Mouse (Mus musculus): Measurements from ENCODE around the gene Stom. TPM values are rescaled to one million over a fixed set of nuclear protein-coding genes. Genes with fewer than 3 reads are reported as not detected.

The Stom gene
- polyA plus RNA-seq, 1 experiment from 2014 or later = 17.6 TPM

DNA sequence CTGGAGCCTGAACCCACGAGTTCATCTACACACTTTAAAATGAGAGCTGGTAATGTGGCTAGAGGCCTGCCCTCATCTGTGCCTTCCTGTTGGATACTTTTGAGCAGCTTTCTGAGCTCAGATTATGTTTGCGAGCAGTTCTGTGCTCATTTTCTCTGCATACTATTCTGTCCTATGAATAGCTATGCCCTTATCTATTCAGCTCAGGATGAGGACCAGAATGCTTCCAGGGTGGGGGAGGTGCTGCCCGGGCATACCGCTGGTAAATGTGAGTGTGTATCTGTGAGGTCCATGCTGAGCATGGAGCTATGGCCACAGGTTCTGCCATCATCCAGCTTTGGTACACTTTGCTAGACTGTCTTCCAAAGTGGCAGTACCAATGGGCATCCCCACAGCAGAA, 19.2 kb downstream of the Stom start:
- Histone ChIP-seq H3K9ac (replicated peaks) (no peak overlapping the region), H3K4me1 (peaks cover 8% of the 10 kb centered on the region; the same call in 1 of the 2 replicates), H3K4me3 (replicated peaks) (no peak overlapping the region), H3K4me2 (no peak overlapping the region), H3K9me3 (replicated peaks) (no peaks in the 10 kb centered on the region), H3K27ac (replicated peaks) (no peak overlapping the region), H3K36me3 (no peaks in the 10 kb centered on the region), H3K27me3 (replicated peaks) (no peaks in the 10 kb centered on the region)
- no peak for ATAC-seq (ENCODE audit: low FRiP score)
- 88% methylated on average over 4 of the region's 4 CpGs for WGBS

DNA sequence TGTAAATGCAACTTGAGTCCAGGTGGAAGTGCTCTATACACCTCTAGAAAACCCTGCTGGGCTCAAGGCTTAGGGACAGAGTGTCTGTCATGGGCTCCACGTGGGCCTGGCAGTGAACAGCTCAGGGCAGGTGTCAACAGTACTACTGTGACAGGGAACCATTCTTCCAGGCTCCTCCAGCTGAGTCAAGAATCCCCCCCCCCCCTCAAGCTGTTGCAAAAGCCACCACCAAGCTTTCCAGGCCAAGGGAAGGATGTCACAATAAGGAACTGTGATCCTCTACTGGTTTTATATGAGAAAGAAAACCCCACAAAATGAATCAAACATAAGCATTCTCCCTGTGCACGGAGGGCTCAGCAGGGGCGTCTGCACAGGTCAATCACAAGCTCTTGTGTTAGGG, 22.5 kb downstream of the Stom start:
- Histone ChIP-seq H3K27me3 (replicated peaks) (no peaks in the 10 kb centered on the region), H3K27ac (replicated peaks) (no peak overlapping the region), H3K36me3 (no peaks in the 10 kb centered on the region), H3K4me1 (no peaks in the 10 kb centered on the region), H3K4me2 (no peak overlapping the region), H3K9ac (replicated peaks) (no peak overlapping the region), H3K9me3 (replicated peaks) (no peaks in the 10 kb centered on the region), H3K4me3 (replicated peaks) (no peak overlapping the region)
- WGBS = 46% methylated on average over 3 of the region's 3 CpGs
- no peak for ATAC-seq (ENCODE audit: low FRiP score)

DNA sequence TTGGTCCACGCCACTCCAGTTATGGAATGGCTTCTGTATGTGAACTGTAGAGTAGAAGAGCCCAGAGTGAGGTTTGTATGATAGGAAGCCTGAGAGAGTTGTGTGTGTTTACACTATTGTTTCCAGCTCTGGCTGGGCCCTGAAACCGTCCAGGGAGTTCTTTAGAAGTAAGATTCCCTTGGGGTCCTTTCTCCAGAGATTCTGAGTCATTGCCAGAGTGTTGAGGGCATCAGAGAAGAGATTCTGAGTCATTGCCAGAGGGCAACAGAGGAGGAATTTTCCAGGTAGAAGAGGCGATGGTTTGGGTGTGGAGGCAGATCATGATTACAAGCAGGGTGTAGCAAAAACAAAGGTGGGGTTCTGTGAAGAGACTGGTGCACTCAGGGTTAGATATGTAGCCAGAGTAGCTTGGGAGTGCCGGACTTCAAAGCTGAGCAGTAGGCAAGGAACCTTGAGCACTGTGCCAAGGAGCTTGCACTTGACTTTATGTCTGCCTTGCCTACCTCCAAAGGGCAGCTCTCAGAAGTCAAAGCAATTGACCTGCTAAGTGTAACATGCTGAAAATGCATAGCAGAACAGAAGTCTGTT, 26.8 kb downstream of the Stom start:
- H3K4me3 ChIP-seq (replicated peaks) = no peak overlapping the region
- H3K9ac ChIP-seq (replicated peaks) = no peak overlapping the region
- no peaks in the 10 kb centered on the region for H3K36me3 ChIP-seq
- no peak overlapping the region for H3K27ac ChIP-seq (replicated peaks)
- ATAC-seq (ENCODE audit: low FRiP score) = no peak
- no peaks in the 10 kb centered on the region for H3K9me3 ChIP-seq (replicated peaks)
- H3K27me3 ChIP-seq (replicated peaks) = no peaks in the 10 kb centered on the region
- no peak overlapping the region for H3K4me2 ChIP-seq
- WGBS = 96% methylated on average over 4 of the region's 4 CpGs
- H3K4me1 ChIP-seq = no peaks in the 10 kb centered on the region

- Histone ChIP-seq H3K9me3 (replicated peaks) (no peaks in the 10 kb centered on the region), H3K4me1 (no peaks in the 10 kb centered on the region), H3K4me2 (no peak overlapping the region), H3K27me3 (replicated peaks) (no peaks in the 10 kb centered on the region), H3K4me3 (replicated peaks) (no peak overlapping the region), H3K27ac (replicated peaks) (no peak overlapping the region), H3K9ac (replicated peaks) (no peak overlapping the region), H3K36me3 (no peaks in the 10 kb centered on the region)
- WGBS = 85% methylated on average over 1 of the region's 1 CpGs
- ATAC-seq (ENCODE audit: low FRiP score) = no peak
These were observed 28.6 kb downstream of the Stom start for GRCm38 (mm10) chr2:35308166-35308565.

GRCm38 (mm10) chr2:35302049-35302885, 34.5 kb downstream of the Stom start:
- Histone ChIP-seq H3K9me3 (replicated peaks) (no peaks in the 10 kb centered on the region), H3K27ac (replicated peaks) (no peak overlapping the region), H3K9ac (replicated peaks) (no peak overlapping the region), H3K4me3 (replicated peaks) (no peak overlapping the region), H3K4me2 (no peak overlapping the region), H3K4me1 (peaks cover 3% of the 10 kb centered on the region; the same call in 1 of the 2 replicates), H3K27me3 (replicated peaks) (no peaks in the 10 kb centered on the region), H3K36me3 (no peaks in the 10 kb centered on the region)
- 83% methylated on average over 13 of the region's 13 CpGs for WGBS
- ATAC-seq (ENCODE audit: low FRiP score) = no peak

GRCm38 (mm10) chr2:35299437-35299836, 37.3 kb downstream of the Stom start:
- Histone ChIP-seq H3K27ac (replicated peaks) (no peak overlapping the region), H3K9me3 (replicated peaks) (no peaks in the 10 kb centered on the region), H3K4me2 (no peak overlapping the region), H3K27me3 (replicated peaks) (no peaks in the 10 kb centered on the region), H3K4me3 (replicated peaks) (no peak overlapping the region), H3K9ac (replicated peaks) (no peak overlapping the region), H3K36me3 (no peaks in the 10 kb centered on the region), H3K4me1 (peaks cover 3% of the 10 kb centered on the region; the same call in 1 of the 2 replicates)
- ATAC-seq (ENCODE audit: low FRiP score) = no peak
- WGBS = 94% methylated on average over 2 of the region's 2 CpGs

DNA sequence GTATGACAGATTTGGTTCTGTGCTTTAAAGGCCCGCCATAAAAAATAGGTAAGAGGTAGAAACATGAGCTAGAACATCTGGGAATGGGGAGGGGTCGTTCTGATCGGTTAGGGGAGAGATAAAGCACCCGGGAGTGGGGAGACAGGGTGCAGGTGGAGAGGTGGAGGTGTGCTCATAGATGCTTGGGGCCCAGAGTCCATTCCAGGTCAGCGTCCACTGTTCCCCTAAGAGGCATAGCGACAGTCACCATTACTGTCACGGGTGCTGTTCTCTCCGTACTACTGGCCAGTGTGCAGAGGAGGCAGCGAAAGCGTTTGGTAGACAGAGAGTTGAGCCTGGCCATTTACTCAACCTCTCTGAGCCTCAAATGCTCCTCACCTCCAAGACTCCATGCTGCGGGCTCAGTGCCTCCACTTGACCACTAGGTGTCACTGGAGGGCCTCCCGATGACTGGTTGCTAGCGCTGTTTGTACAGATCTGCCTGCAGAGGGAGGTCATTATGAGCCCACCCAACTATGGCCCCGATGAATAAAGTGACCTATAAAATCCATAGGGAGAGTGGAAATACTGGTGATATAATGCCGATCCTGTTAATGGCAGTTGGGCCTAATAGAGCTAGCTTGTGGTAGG, 39.0 kb downstream of the Stom start:
- H3K9me3 ChIP-seq (replicated peaks) = no peaks in the 10 kb centered on the region
- peaks cover 3% of the 10 kb centered on the region; the same call in 1 of the 2 replicates for H3K4me1 ChIP-seq
- H3K9ac ChIP-seq (replicated peaks) = no peak overlapping the region
- H3K36me3 ChIP-seq = no peaks in the 10 kb centered on the region
- H3K4me2 ChIP-seq = no peak overlapping the region
- WGBS = 28% methylated on average over 15 of the region's 15 CpGs
- no peak overlapping the region for H3K27ac ChIP-seq (replicated peaks)
- no peak overlapping the region for H3K4me3 ChIP-seq (replicated peaks)
- ATAC-seq (ENCODE audit: low FRiP score) = peak; percentile 80
- no peaks in the 10 kb centered on the region for H3K27me3 ChIP-seq (replicated peaks)

GRCm38 (mm10) chr2:35293291-35293690, 43.5 kb downstream of the Stom start:
- Histone ChIP-seq H3K4me2 (no peak overlapping the region), H3K4me1 (peaks cover 3% of the 10 kb centered on the region; the same call in 1 of the 2 replicates), H3K36me3 (no peaks in the 10 kb centered on the region), H3K9ac (replicated peaks) (no peak overlapping the region), H3K27me3 (replicated peaks) (no peaks in the 10 kb centered on the region), H3K27ac (replicated peaks) (no peak overlapping the region), H3K4me3 (replicated peaks) (no peak overlapping the region), H3K9me3 (replicated peaks) (no peaks in the 10 kb centered on the region)
- 93% methylated on average over 8 of the region's 8 CpGs for WGBS
- ATAC-seq (ENCODE audit: low FRiP score) = no peak

DNA sequence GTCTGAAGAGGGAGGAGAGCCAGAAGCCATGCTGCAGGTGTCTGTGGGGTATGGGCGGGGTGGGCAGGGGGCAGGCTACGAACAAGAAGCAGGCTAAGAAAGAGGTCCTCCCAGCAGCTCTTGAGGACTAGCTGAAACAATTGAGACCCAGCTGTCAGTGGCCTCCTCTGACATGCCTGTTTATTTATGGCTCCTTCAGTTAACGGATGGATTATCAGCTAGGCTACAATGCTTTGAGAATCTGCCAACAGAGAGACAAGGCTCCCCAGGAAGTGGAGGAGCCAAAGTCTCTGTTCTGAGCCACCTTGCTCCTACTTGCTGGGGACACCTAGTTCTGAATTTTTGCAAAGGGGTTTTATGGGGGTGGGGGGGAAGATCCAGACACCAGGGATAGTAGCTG, 44.1 kb downstream of the Stom start:
- ATAC-seq (ENCODE audit: low FRiP score) = no peak
- 64% methylated on average over 3 of the region's 3 CpGs for WGBS

GRCm38 (mm10) chr2:35291856-35292255, 44.9 kb downstream of the Stom start:
- Histone ChIP-seq H3K27ac (replicated peaks) (no peak overlapping the region), H3K9ac (replicated peaks) (no peak overlapping the region), H3K27me3 (replicated peaks) (no peaks in the 10 kb centered on the region), H3K9me3 (replicated peaks) (no peaks in the 10 kb centered on the region), H3K4me3 (replicated peaks) (no peak overlapping the region), H3K36me3 (no peaks in the 10 kb centered on the region), H3K4me1 (no peaks in the 10 kb centered on the region), H3K4me2 (no peak overlapping the region)
- ATAC-seq (ENCODE audit: low FRiP score) = no peak
- 20% methylated on average over 3 of the region's 3 CpGs for WGBS

More for the DNA sequence above, 44.1 kb downstream of the Stom start:
- Histone ChIP-seq H3K36me3 (no peaks in the 10 kb centered on the region), H3K27ac (replicated peaks) (no peak overlapping the region), H3K4me2 (no peak overlapping the region), H3K27me3 (replicated peaks) (no peaks in the 10 kb centered on the region), H3K4me1 (no peaks in the 10 kb centered on the region), H3K4me3 (replicated peaks) (no peak overlapping the region), H3K9ac (replicated peaks) (no peak overlapping the region), H3K9me3 (replicated peaks) (no peaks in the 10 kb centered on the region)

DNA sequence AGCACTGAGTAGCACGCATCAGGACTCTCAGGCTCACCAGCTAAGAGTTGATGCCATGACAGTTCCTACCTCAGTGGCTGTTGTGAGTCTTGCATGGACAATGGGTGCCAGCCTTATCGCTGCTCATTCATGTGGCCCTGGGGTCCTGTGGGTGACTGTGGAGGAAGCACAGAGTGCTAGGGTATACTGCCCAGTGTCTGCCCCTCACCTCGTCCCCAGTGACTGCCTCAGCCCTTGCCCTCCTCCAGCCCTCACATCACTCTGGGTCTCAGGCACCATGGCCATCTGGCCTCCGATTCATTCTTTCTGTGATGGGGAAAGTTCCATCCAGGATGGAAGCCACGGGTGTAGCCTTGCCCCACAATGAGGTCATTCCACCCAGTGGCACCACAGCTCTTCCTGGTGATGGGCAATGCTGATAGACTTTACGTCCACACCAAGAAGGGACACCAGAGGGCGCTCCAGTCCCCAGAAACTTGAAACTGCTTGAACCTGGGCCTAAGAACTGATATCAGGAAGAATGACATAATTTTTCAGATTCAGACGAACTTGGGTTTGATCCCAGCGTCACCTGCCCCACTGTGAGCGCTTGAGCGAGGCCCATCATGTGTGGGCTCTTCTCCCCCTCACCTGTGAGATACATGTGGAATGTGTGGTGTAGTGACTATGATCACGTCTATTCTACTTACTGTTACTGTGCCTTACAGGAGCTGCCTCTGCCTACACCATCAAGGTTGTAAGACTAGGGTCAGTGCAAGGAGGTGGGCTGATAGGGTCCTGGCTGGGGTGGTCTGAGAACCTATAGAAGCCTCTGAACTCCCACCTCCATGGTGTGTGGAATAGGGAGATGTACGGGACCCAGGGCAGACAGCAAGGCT, 47.8 kb downstream of the Stom start:
- Histone ChIP-seq H3K4me1 (no peaks in the 10 kb centered on the region), H3K36me3 (no peaks in the 10 kb centered on the region), H3K4me2 (no peak overlapping the region), H3K27me3 (replicated peaks) (peaks cover 1% of the 10 kb centered on the region), H3K9me3 (replicated peaks) (no peaks in the 10 kb centered on the region), H3K9ac (replicated peaks) (no peak overlapping the region), H3K4me3 (replicated peaks) (no peak overlapping the region), H3K27ac (replicated peaks) (no peak overlapping the region)
- ATAC-seq (ENCODE audit: low FRiP score) = peak; percentile 56; the same call in 1 of the 2 replicates
- 45% methylated on average over 13 of the region's 13 CpGs for WGBS

Measured in neural tube, embryonic 15.5 days (tissue).